Mouse (Mus musculus): ENCODE measurements at regions not wholly inside any gene's neighbourhood (a gene's known extent, or its start where the extent isn't known, plus 50 kb on each side); places are given as distances from the start of the nearest gene placed in this dataset.

GRCm38 (mm10) chr13:72803374-72803773 lies 174.8 kb downstream of the Irx2 start:
- no peak for DNase-seq (ENCODE audit: low spot score in 2 of 2)

- DNase-seq (ENCODE audit: low spot score in 2 of 2), result no peak
These were observed 180.6 kb downstream of the Irx2 start for GRCm38 (mm10) chr13:72809226-72809625.

- no peak for DNase-seq (ENCODE audit: low spot score in 2 of 2)
These were observed 182.0 kb downstream of the Irx2 start for GRCm38 (mm10) chr13:72810626-72811025.

- no peak for DNase-seq (ENCODE audit: low spot score in 2 of 2)
These were observed 186.0 kb downstream of the Irx2 start for GRCm38 (mm10) chr13:72814616-72815015.

- no peak for DNase-seq (ENCODE audit: low spot score in 2 of 2)
These were observed 186.8 kb downstream of the Irx2 start for GRCm38 (mm10) chr13:72815236-72815932.

- no peak for DNase-seq (ENCODE audit: low spot score in 2 of 2)
These were observed 187.4 kb downstream of the Irx2 start for GRCm38 (mm10) chr13:72815933-72816553.

- no peak for DNase-seq (ENCODE audit: low spot score in 2 of 2)
These were observed 188.2 kb downstream of the Irx2 start for GRCm38 (mm10) chr13:72816856-72817255.

- no peak for DNase-seq (ENCODE audit: low spot score in 2 of 2)
These were observed 188.9 kb downstream of the Irx2 start for GRCm38 (mm10) chr13:72817521-72817920.

- no peak for DNase-seq (ENCODE audit: low spot score in 2 of 2)
These were observed 189.3 kb downstream of the Irx2 start for GRCm38 (mm10) chr13:72817930-72818329.

- DNase-seq (ENCODE audit: low spot score in 2 of 2), result no peak
These were observed 198.0 kb downstream of the Irx2 start for GRCm38 (mm10) chr13:72826613-72827012.

- no peak for DNase-seq (ENCODE audit: low spot score in 2 of 2)
These were observed 200.7 kb downstream of the Irx2 start for GRCm38 (mm10) chr13:72829331-72829730.

GRCm38 (mm10) chr13:72833326-72833725 lies 204.7 kb downstream of the Irx2 start:
- no peak for DNase-seq (ENCODE audit: low spot score in 2 of 2)

GRCm38 (mm10) chr13:72837016-72837415 lies 208.4 kb downstream of the Irx2 start:
- DNase-seq (ENCODE audit: low spot score in 2 of 2), result no peak

- no peak for DNase-seq (ENCODE audit: low spot score in 2 of 2)
These were observed 219.5 kb downstream of the Irx2 start for GRCm38 (mm10) chr13:72848097-72848496.

GRCm38 (mm10) chr13:72849841-72850240 lies 221.2 kb downstream of the Irx2 start:
- DNase-seq (ENCODE audit: low spot score in 2 of 2), result no peak

- no peak for DNase-seq (ENCODE audit: low spot score in 2 of 2)
These were observed 224.3 kb downstream of the Irx2 start for GRCm38 (mm10) chr13:72852896-72853295.

GRCm38 (mm10) chr13:72875921-72876320 lies 247.3 kb downstream of the Irx2 start:
- DNase-seq (ENCODE audit: low spot score in 2 of 2), result no peak

GRCm38 (mm10) chr13:72894982-72895381 lies 266.4 kb downstream of the Irx2 start:
- no peak for DNase-seq (ENCODE audit: low spot score in 2 of 2)

GRCm38 (mm10) chr13:72902576-72902975 lies 274.0 kb downstream of the Irx2 start:
- DNase-seq (ENCODE audit: low spot score in 2 of 2), result no peak

GRCm38 (mm10) chr13:72918895-72919294 lies 290.3 kb downstream of the Irx2 start:
- no peak for DNase-seq (ENCODE audit: low spot score in 2 of 2)

- no peak for DNase-seq (ENCODE audit: low spot score in 2 of 2)
These were observed 291.7 kb downstream of the Irx2 start for GRCm38 (mm10) chr13:72920368-72920767.

- DNase-seq (ENCODE audit: low spot score in 2 of 2), result no peak
These were observed 296.0 kb downstream of the Irx2 start for GRCm38 (mm10) chr13:72924560-72925135.

GRCm38 (mm10) chr13:72937246-72937645 lies 308.6 kb downstream of the Irx2 start:
- DNase-seq (ENCODE audit: low spot score in 2 of 2), result no peak

Measured in frontal cortex, postnatal 36 days (tissue).